Mouse (Mus musculus): Measurements from ENCODE around the gene Atad5. TPM values are rescaled to one million over a fixed set of nuclear protein-coding genes. Genes with fewer than 3 reads are reported as not detected.
"Not testable (repeated sequence)": the region's sequence is repeated elsewhere in the genome, so short reads cannot be mapped to it uniquely, and the experiment has no call there.

The Atad5 gene
- total RNA-seq, 2 experiments from 2014 or later, result 0.91 to 1.3 TPM

DNA sequence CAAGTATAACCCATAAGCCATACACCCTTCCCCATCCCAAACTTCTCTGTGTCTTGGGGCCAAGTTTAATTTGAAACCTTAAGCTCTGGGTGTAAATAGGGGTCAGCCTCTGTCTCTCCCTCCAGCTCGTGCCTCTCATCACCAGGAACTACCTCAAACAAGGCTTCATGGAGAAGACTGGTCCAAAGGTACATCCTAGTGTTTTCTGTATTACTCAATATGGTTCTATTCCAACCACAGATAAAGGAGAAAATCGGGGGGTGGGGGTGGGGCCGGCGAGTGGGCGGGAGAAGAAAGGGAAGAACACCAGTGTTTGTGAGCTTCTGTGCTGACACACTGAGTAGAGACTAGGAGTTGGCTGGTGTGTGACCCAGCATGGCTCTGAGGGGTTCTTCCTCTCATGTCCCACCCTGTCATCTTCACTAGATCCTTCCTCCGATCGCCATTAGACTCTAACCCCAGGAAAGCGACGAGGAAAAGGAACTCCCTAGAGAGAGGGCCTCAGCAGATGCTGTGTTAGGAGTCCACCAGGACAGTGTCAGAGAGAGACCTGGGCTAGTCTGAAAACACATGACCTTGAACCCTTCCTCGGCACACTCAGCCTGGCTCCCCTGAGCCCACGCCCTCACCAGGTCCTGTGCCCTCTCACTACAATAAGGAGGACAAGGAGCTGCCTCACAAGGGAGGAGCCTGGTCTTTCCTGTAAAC lies 84.9 kb downstream of the Atad5 start:
- no peak for DNase-seq
- intact Hi-C loops (cut with DNase I), result no loop called here

DNA sequence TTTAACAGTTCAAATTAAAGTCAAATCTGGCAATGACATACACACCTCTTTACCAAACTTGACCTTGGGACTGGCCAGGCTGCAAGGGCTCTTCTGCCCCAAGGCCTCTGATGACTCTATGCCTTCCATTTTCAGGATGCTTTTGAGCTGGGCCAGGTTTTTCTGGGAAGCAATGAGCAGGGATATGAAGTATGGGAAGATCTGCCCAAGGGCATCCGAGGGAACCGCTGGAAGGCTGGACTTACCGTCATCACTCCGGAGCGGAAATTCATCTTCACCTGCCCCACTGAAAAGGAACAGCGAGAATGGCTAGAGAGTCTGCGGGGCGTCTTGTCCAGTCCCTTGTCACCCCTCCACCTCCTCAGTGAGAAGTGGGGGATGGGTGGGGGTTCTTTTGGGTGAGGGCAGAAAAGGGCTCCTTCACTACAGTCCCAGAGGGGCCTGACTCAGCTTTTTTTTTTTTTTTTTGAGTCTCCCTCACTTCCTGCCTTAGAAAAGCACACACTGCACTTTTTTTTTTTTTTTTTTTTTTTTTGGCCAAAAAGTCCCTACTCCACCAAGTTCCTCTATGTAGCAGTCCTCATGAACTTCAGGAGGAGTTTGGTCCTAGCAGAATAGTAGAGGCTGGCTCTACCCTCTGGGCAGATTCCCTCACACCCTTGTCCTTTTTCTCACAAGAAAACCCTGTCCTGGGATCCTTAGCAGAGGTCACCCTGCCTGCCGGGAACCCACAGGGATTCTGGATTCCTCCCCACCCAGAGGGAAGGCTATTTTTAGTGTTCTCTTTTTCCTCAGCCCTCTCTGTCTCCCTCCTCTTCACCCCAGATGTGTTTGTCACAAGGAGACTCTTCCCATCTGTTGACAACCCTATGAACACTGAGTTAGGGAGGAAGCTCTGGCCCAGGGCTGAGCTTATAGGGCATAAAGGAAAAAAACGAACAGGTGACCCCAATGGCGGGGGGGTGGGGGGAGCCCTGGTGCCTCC lies 88.0 kb downstream of the Atad5 start:
- intact Hi-C loops (cut with DNase I), result no loop called here

DNA sequence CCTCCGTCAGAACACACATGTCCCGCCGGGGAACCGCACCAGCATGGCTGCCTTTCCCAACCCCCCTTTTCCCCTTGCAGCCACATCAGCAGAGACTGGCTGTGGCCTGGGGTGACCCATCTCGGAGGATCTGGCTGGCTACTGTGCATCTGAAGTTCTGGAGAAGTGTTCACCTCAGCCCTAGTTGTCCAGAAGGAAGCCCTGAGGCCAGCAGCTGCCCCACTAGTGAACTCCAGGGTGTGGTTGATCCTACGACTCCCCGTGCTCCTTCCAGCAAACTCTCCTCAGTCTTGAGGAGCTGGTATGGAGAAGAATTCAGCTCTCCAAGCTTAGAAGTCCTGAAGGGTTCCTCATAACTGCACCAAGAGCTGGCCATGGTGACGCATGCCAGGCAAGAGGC lies 89.1 kb downstream of the Atad5 start:
- intact Hi-C loops (cut with DNase I), result no loop called here
- no peak for DNase-seq

More for the DNA sequence above, 88.0 kb downstream of the Atad5 start:
- no peak for DNase-seq

- DNase-seq, result no peak
- intact Hi-C loops (cut with DNase I), result no loop called here
These were observed 92.0 kb downstream of the Atad5 start for GRCm38 (mm10) chr11:80181021-80181749.

DNA sequence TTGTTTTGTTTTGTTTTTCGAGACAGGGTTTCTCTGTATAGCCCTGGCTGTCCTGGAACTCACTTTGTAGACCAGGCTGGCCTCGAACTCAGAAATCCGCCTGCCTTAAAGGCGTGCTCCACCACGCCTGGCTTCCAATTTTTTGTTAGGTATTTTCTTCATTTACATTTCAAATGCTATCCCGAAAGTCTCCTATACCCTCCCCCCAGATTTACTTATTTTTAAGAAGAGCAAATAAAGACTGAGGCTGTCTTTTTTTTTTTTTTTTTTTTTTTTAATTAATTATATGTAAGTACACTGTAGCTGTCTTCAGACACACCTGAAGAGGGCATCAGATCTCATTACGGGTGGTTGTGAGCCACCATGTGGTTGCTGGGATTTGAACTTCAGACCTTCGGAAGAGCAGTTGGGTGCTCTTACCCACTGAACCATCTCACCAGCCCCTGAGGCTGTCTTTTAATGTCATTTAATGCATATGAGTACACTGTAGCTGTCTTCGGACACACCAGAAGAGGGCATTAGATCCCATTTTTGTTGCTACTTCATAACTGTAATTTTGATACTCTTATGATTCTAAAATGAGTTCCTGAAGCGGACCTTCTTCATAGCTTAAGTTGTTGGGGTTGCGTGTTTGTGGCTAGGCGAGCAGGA lies 94.0 kb downstream of the Atad5 start:
- not testable (repeated sequence) for DNase-seq

DNA sequence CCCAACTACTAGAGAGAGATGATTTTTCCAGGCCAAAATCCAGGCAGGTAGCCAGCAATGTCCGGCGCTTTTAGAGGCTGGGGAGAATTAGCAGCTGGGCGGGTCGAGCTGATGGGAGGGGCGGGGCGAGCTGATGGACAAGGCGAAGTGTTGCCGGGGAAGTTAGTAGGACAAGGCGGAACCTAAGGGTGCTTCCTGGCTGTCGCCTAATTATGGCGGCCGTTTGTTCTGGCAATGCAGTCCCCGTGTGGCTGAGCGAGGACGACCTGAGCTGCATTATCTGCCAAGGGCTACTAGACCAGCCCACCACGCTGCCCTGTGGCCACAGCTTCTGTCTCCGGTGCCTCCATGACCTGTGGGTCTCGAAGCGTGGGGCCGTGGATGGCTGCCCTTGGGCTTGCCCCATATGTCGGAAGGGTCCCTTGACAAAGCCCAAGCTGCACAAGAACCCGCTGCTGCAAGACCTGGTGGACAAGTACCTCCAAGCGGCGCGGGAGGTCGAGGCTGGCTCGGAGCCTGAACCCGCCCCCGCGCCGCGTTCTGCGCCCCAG lies 94.6 kb downstream of the Atad5 start, which contains the start of gene Rnf135:
TSS of gene Rnf135 (plus strand) at position 147 of the 551 bp plus-strand sequence.
- intact Hi-C loops (cut with DNase I), result no loop called here
- DNase-seq, result peak; percentile 90 to 97

More for the DNA sequence above, 94.0 kb downstream of the Atad5 start:
- intact Hi-C loops (cut with DNase I), result not testable (repeated sequence)

GRCm38 (mm10) chr11:80184531-80185071 lies 95.4 kb downstream of the Atad5 start:
- intact Hi-C loops (cut with DNase I), result no loop called here
- no peak for DNase-seq

Other genes starting within 250 kb of the Atad5 start
- 10 to 100 TPM; 25.5 to 30.4 TPM for gene Utp6, start 127.0 kb upstream of the Atad5 start, total RNA-seq (2021)
- 10 to 100 TPM; 14.2 to 20.6 TPM for gene Suz12, start 96.3 kb upstream of the Atad5 start, total RNA-seq (2021)
- 1 to 10 TPM; 4.7 to 6.8 TPM for gene Crlf3, start 8.4 kb upstream of the Atad5 start, total RNA-seq (2021)
- gene Tefm, start 52.8 kb downstream of the Atad5 start, total RNA-seq (2021), result 10 to 100 TPM; 16.5 to 20.6 TPM
- gene Adap2, start 64.7 kb downstream of the Atad5 start, total RNA-seq (2021), result 1 to 10 TPM; 3.4 to 5.9 TPM
- 1 to 10 TPM; 1.8 to 2.4 TPM for gene Rnf135, start 94.5 kb downstream of the Atad5 start, total RNA-seq (2021)
- gene Rhot1, start 119.6 kb downstream of the Atad5 start, total RNA-seq (2021), result 10 to 100 TPM; 35.7 to 37.2 TPM
- gene Rhbdl3, start 211.5 kb downstream of the Atad5 start, total RNA-seq (2021), result 1 to 10 TPM; 5.7 to 9.0 TPM